Mouse (Mus musculus) layer of hippocampus, postnatal 36 days (tissue): ENCODE measurements at regions not wholly inside any gene's neighbourhood (a gene's known extent, or its start where the extent isn't known, plus 50 kb on each side); places are given as distances from the start of the nearest gene placed in this dataset.

Experiments
- DNase-seq, 2 experiments: peaks; one replicate each; pipeline ENCODE4 v3.0.0; 2022

GRCm38 (mm10) chr14:102396036-102396734 lies 586.3 kb downstream of the Kctd12 start:
- DNase-seq, result no peak

GRCm38 (mm10) chr14:102392351-102392750 lies 590.1 kb downstream of the Kctd12 start:
- DNase-seq, result peak; percentile 31 to 38

- no peak for DNase-seq
Observed at GRCm38 (mm10) chr14:102372994-102373567, 609.4 kb downstream of the Kctd12 start.

- DNase-seq, result no peak
Observed at GRCm38 (mm10) chr14:102361589-102361988, 620.8 kb downstream of the Kctd12 start.

GRCm38 (mm10) chr14:102329409-102329808 lies 599.7 kb downstream of the Lmo7 start:
- DNase-seq, result no peak

DNA sequence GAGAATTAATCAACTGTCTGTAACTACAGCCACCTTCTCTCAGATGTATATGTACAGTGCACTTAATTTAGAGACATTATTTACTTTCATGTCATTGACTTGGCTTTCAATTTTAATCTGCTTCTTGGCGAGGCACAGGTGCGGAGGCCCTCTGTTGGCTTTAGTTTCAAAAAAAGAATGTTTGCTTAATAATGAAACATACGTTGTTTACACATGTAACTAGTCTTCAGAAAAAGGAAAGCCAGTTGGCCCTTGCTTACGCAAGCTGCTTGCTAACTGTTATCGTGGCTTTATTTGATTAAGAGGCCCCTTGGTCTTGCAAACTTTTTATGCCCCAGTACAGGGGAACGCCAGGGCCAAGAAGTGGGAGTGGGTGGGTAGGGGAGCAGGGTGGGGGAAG lies 576.6 kb downstream of the Lmo7 start:
- no peak for DNase-seq

- DNase-seq, result no peak
Observed at GRCm38 (mm10) chr14:102302826-102303225, 573.1 kb downstream of the Lmo7 start.

DNA sequence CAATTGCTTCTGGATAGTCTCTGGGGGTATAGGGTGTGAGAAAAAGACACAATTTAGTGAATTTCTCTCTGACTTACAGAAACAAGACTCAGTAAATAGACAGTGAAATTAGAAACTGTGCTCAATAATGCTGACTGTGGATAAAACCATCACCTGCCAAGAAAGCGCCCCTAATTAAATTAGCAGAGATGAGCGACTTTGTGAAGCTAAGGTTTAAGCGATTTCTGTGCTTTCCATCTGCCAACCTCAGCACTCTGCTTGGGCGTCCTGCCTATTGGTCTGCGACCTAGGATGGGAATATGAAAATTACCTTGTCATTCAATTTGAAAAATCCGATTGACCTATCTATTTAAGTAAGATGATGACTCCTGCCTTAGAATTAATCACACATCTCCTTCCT lies 570.5 kb downstream of the Lmo7 start:
- DNase-seq, result no peak

DNA sequence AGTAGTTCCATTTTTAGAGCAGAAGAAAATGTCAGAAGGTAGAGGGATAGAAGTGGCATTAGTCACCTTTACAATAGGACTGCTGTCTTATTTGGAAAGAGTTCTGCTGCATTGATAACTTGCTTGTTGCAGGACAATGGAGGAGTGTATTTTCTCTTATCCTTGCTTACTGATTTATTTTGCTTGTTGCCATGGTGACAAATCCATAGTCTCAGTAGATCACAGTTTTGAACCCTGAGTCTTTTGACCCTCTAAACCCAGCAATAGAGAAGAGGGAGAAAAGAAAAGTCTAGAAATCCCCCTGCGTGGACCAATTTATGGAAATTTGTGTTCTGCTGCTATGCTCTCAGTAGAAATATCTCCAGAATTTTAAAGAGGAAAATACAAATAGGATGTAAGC lies 561.6 kb downstream of the Lmo7 start:
- DNase-seq, result no peak

DNA sequence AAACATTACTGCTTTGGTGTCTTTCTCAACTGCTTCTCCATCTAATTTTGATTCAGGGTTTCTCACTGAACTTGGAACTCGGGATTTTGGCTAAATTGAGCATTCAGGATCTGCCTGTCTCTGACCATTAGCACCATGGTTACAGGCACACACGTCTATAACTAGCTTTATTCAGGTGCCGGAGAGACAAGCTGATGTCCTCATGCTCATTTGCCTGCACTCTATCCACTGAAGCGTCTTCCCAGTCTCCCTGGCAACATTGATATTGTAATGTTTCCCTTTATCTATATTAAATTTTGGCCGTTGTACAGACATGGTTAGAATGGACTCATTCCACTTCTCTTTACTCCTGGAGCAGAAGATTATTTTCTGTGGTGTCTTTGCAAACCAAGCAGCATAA lies 520.3 kb downstream of the Lmo7 start:
- no peak for DNase-seq

DNA sequence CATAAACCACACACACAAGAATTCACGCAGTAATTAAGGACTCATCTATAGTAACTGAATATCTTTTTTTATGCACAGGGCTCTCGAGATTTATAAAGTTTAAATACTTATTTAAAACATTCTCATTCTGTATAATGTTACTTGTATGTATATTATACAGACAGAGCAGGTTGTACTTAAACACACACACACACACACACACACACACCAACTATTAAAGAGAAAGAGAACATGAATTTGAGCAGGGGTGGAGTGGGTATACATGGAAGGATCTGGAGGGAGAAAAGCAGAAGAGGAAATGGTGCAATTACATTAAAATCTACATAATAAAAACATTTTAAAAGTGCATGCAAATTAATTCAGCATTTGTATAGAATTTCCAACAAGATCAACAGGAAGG lies 518.8 kb downstream of the Lmo7 start:
- DNase-seq, result no peak

DNA sequence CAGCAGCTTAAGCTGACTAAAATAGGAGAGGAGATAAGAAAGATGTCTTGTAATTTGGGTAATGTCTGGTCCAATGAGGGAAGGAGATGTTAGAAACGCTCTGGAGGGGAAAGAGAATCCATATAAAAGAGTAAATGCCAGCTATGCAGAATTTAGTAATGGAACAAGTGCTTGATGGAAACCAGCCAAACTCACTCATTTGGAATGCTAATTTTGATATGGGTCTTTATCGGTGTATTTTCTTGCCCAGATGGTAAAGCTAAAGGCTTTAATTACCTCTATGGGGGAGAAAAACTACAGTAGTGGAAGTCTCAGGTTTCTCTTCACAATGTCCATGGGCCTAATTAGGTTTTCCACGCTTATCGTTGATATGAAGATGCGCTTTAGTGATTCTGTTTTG lies 518.3 kb downstream of the Lmo7 start:
- DNase-seq, result no peak

GRCm38 (mm10) chr14:102243806-102244536 lies 514.2 kb downstream of the Lmo7 start:
- DNase-seq, result no peak

DNA sequence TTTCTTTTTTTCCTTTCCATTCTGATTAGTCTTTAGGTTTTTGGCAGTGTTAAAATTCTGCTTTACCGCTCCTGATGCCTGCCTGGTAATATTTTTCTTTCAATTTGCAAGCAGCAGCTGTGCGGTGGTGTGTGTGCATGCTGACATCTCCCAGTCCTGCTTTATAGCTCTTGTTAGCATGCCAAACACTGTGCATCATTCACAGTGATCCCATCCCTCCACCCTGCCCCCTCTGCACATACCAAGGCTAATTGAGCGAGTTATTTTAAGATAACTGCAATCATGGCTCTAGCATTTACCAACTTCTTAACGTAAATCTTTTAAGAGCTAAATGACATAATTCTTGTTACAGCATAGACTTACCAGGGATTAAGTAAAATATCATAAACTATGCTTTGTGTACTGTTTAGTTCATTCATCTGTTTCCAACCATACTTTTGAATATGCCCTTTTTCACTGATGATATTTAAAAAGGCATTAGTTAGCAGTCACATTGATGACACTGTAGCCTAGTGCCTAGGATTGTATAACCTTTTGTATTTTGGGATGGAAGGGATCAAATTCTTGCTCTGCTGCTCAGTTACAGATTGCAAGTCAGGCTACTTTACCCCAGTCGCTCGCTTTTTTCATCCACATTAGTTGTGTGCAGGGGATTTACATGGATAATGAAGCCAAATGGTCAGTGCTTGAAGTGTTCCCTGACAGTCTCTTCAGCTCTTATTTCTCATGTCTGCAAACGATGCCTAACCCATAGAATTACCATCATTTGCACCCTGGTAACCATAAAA lies 487.0 kb downstream of the Lmo7 start:
- peak; percentile 39 to 45 for DNase-seq

DNA sequence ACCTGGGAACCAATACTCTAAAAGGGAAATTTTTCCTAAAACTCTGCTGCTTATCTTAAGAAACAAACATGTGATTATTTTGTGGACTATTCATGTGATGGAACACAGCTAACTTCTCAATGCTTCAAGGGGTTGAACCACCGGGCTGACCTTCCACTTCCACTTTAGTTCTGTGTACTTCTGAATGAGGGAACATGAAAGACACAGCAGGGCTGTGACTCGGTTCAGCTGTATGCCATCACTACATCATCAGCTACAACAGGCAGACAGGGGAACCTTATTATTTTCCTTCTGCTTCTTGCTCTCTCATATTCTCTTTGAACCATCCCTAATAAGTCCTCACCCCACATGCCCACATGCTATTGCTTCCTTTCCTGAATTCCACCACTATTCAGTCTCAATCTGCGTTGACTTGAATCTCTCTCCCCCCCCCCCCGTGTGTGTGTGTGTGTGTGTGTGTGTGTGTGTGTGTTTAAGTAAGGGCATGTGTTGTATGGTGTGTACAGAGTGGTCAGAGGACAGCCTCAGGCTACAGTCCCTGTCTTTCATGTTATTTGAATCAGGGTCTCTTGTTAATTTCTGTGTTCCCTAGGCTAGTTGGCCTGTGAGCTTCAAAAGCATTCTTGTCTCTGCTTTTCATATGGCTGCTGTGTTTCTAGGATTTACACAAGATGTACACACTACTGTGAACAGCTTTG lies 485.7 kb downstream of the Lmo7 start:
- no peak for DNase-seq

GRCm38 (mm10) chr14:102212079-102212478 lies 482.3 kb downstream of the Lmo7 start:
- no peak for DNase-seq

DNA sequence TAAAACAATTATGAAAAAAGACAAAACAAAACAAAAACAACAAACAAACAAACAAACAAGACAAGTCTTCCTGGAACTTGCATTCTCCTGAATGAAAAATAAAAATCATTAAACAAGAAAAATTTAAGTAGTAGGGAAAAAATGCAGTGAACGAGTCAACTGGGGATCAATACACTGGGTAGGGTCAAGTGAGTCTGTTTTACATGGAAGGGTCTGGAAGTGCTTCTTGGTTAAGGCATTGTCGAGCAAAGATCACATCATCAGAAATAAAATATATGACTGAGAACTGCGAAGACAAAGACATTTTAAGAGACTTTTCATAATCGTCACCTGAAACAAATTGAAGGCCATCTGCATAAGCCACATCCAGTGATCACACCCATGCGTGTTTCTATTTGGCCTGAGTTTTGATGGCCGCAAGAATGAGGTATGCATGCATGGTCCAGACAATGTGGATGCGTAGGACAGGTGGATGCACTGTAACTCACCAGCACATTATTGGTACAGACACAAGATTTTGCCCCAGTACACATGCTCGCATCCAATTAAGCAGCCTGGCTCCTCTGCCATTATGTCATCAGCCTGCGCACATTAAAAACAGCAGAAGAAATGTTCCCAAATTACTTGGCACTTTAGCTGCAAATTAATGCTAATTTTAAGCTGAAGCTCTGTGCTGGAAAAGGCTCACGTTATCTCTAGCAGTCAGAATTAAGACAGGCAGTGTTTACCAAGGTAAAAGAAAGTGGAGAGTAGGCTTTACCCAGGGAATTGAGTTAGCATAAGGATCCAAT lies 475.3 kb downstream of the Lmo7 start:
- DNase-seq, result peak in 1 of 2 experiments; percentile 13

DNA sequence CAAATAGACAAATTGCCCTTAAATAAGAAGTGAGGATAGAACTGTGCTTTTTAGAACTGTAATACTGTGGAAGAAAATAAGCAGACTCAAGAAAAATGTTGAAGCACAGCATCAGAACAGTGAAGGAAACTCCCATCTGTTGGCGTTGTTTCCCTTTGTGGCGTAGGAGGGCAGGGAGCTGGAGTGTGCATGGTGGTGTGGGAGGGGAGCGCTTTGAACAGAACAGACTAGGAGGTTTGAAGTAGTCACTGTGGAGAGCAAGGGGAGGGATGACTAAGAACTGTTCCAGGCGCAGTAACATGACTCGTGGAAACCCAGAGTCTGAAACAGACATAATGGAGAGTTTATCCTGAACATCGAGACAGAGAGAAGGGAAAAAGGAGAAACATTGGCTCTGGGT lies 469.7 kb downstream of the Lmo7 start:
- DNase-seq, result peak; percentile 64 to 70

DNA sequence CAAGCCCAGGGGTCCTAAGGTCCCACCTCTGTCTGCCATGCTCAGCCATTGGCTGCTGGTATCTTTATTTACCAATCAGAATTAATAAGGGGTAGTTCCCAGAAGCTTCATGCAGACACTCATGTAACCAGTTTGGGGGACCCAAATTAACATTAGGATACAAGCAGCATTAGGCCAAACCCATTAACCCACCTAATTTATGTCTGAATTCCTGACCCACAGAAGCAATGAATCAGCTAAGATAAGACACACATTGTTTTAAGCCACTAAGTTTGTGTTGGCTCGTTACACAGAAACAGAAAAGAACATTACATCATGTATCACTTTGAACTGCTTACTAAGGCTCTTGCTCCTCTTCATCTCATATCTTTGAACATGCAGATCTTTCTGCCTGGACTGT lies 461.0 kb downstream of the Lmo7 start:
- DNase-seq, result no peak

DNA sequence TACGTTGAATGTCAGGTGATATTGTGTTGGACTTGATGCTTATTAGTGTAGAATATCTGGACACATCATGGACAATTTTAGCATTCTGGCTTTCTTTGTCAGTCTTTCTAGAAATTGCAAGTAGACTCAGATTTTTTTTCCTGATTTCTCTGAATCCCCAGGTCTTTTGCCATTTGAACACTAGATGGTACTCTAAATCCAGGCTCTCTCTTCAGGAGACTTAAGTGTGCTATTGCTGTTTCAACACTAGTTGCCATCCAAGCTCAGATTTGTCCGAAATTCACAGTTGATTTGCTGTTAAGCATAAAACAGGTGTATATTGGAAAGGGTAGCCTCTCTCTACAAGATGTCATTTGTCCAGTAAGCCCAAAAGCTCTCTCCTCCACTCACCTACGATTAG lies 451.5 kb downstream of the Lmo7 start:
- no peak for DNase-seq

DNA sequence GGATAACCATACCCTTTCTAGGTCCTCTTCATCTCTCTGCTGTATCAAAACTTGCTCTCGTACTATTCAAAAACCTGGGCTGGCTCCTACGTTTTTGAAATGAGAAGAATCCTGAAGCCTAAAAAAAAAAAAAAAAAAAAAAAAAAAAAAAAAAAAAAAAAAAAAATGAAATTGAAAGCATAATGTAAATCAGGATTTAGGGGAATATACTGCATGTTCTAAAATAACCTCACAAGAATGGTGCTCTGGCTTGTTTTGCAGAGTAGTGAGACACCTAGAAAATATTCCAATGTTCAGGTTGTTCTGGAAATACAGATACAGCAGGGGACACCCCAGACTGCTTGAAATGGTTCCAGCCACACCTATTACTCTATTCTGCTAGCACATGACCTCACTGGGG lies 442.0 kb downstream of the Lmo7 start:
- no peak for DNase-seq
